Comparison of ENCODE assay signal across 13 mouse cellular contexts in the genomic region with DNA sequence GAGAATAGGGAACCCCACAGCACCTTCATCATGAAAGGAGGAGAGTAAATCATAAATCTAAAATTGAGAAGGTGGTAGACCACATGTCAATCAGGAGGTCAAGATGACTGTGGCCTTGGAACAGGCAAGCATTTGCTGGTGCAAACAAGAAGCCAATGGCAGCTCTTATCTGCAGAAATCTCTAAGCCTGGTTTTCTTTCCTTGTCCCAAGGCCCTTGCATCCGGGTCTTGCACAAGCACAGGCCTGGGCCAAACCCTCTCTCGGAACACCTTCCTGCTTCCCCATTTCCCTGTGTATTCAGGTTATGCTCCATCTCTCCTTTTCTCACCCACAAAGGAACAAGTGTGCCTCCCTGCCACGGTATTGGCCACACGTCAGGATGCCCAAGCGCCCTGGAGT. TPM values are rescaled to one million over a fixed set of nuclear protein-coding genes. Genes with fewer than 3 reads are reported as not detected.
DNase-seq lines count a peak whose midpoint lies in the region; ATAC-seq lines count a peak whose summit lies in the region.
"Had no signal": no experiment of that assay in that cellular context is flagged by ENCODE, and none has a peak within 500 bp of the region (broad histone marks: within the 10 kb centered on the region; RNA-seq: fewer than 3 reads in every experiment).

No protein-coding gene starts in this region.

- peaks cover 56% of the 10 kb centered on the region for H3K4me1 ChIP-seq in kidney, embryonic 15.5 days
- peaks cover 22% of the 10 kb centered on the region for H3K4me1 ChIP-seq in liver, embryonic 12.5 days

- H3K27me3 ChIP-seq in kidney, embryonic 15.5 days = no peaks in the 10 kb centered on the region
- peaks cover 26% of the 10 kb centered on the region for H3K27me3 ChIP-seq in liver, embryonic 12.5 days (replicated peaks)

- no peak for ATAC-seq in kidney, embryonic 15.5 days (replicated peaks; ENCODE audit: low FRiP score)
- ATAC-seq in liver, embryonic 12.5 days = no peak
- ATAC-seq: midbrain, embryonic 13.5 days had no signal

- no peaks in the 10 kb centered on the region for H3K36me3 ChIP-seq in kidney, embryonic 15.5 days
- H3K36me3 ChIP-seq in liver, embryonic 12.5 days = no peaks in the 10 kb centered on the region
- H3K36me3 ChIP-seq: liver, embryonic 13.5 days; midbrain, embryonic 13.5 days; neural tube, embryonic 13.5 days had no signal

- no peaks in the 10 kb centered on the region for H3K9me3 ChIP-seq in kidney, embryonic 15.5 days (replicated peaks)
- H3K9me3 ChIP-seq in liver, embryonic 12.5 days (replicated peaks) = no peaks in the 10 kb centered on the region
- H3K9me3 ChIP-seq: liver, embryonic 13.5 days; midbrain, embryonic 13.5 days; neural tube, embryonic 13.5 days had no signal

- no peak overlapping the region for H3K4me3 ChIP-seq in kidney, embryonic 15.5 days (replicated peaks)
- no peak overlapping the region for H3K4me3 ChIP-seq in liver, embryonic 12.5 days
- H3K4me3 ChIP-seq: left cerebral cortex, adult 2 months; midbrain, embryonic 13.5 days; neural tube, embryonic 13.5 days had no signal

- peak overlapping the region; percentile 47 for H3K4me2 ChIP-seq in kidney, embryonic 15.5 days
- H3K4me2 ChIP-seq in liver, embryonic 12.5 days = peak overlapping the region; percentile 49; the same call in 1 of the 2 replicates
- H3K4me2 ChIP-seq: midbrain, embryonic 13.5 days; neural tube, embryonic 13.5 days had no signal

- no peak overlapping the region for H3K9ac ChIP-seq in kidney, embryonic 15.5 days
- no peak overlapping the region for H3K9ac ChIP-seq in liver, embryonic 12.5 days
- H3K9ac ChIP-seq: liver, embryonic 13.5 days; midbrain, embryonic 13.5 days; neural tube, embryonic 13.5 days had no signal

- DNase-seq in adrenal gland, adult 2 months = peak; percentile 57
- no peak for DNase-seq in adrenal gland, adult 18-20 months (ENCODE audit: low spot score in 2 of 2)
- DNase-seq in kidney, postnatal 4 days = no peak
- peak; percentile 70 for DNase-seq in 416B (ENCODE audit: low read depth)
- no peak for DNase-seq in testis, postnatal 10 days (ENCODE audit: low spot score)
- DNase-seq in frontal cortex, postnatal 36 days (ENCODE audit: low spot score in 2 of 2) = no peak
- DNase-seq: kidney, adult 18-20 months; liver, embryonic 13.5 days had no signal

- H3K27ac ChIP-seq in kidney, embryonic 15.5 days = peak overlapping the region; percentile 83
- H3K27ac ChIP-seq in liver, embryonic 12.5 days = no peak overlapping the region
- H3K27ac ChIP-seq: left cerebral cortex, adult 2 months; liver, embryonic 13.5 days; midbrain, embryonic 13.5 days; neural tube, embryonic 13.5 days had no signal

- WGBS in kidney, embryonic 15.5 days = 85% methylated on average over 5 of the region's 5 CpGs
- WGBS in liver, embryonic 12.5 days (ENCODE audit: insufficient replicate concordance) = 61% methylated on average over 5 of the region's 5 CpGs

RNA-seq across cellular contexts. Expression of a gene that starts 35.0 kb away (rescaled TPM):
- 10 to 100 TPM; 57.2 to 67.7 TPM for total RNA-seq in adrenal gland, adult 2 months (2021)
- 39.2 and 44.2 TPM in 2 replicates for polyA plus RNA-seq in adrenal gland, adult 2 months (2012; rRNA removed)
- 10 to 100 TPM; 48.3 to 51.5 TPM for total RNA-seq in adrenal gland, adult 18-20 months (2021)
- 25.7 and 27.7 TPM in 2 replicates for polyA plus RNA-seq in kidney, embryonic 15.5 days (2015; fragmentation: Nextera tagmentation; extraction: Ambion mirVana)
- polyA plus RNA-seq in liver, embryonic 12.5 days (2016; fragmentation: Nextera tagmentation; extraction: Ambion mirVana) = 6.7 and 7.3 TPM in 2 replicates

Comparison
In these comparisons a context has a peak if more than half of its experiments do, and no peak if none do; other contexts are left out.
1. DNase-seq: peak in adrenal gland, adult 2 months (single experiment) and 416B (single experiment); none in adrenal gland, adult 18-20 months (0 of 2), kidney, postnatal 4 days (0 of 2), testis, postnatal 10 days (single experiment) and frontal cortex, postnatal 36 days (0 of 2).